Mouse (Mus musculus) MEL-GATA-1-ER (cell line): ENCODE results near the gene Cic.

Experiments used
- DNase-seq: peaks from one replicate; pipeline ENCODE4 v3.0.0-alpha.2; 2012; ENCODE audit warnings: low read depth; ENCODE audit errors: extremely low read depth

The Cic gene

DNA sequence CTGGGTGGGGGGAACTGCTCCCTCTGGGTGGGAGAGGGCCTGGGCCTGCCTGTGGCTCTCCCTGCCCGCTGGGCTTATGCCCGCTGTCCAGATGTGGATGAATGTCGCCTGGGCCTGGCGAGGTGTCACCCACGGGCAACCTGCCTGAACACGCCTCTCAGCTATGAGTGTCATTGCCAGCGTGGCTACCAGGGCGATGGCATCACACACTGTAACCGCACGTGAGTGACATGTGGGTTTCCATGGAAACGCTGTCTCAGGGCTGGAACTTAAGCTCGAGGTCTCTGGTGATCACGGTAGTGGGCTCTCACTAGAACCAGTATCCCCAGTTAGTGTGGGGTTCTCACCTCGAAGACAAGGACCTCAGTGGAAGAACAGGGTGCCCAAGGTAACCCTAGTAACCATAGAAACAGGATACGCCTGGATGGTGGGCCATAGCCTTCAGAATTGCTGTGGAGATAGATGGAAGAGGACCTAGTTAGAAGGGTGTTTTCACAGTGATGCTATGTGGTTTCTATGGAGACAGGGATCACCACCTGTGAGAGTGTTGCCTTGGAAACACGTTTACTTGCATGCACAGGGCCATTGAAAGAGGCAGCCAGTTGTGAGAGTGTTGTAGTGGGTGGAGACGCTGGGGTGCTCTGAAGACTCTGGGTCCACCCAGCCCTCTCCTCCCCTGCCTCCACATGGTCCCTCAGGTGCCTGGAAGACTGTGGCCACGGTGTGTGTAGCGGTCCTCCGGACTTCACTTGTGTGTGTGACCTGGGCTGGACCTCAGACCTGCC, 73.7 kb downstream of the Cic start:
- DNase-seq = no peak
